Mouse (Mus musculus) heart, adult 10 weeks (tissue): Measurements from ENCODE around the gene Gmcl1. TPM values are rescaled to one million over a fixed set of nuclear protein-coding genes. Genes with fewer than 3 reads are reported as not detected.

Source experiments
- polyA plus RNA-seq: library from polyadenylated mRNA; stranded (reverse); fragments of 350-450 nt; fragmentation: Illumina TruSeq; extraction: RNeasy Lipid Tissue Mini Kit (QIAGEN cat#74804); gene quantifications from one replicate; pipeline ENCODE4 v1.2.3, GENCODE M21; 2014; ENCODE audit warnings: low read depth, low replicate concordance

Gmcl1 gene
- polyA plus RNA-seq = 6.9 TPM

GRCm38 (mm10) chr6:86733183-86733876 is at the start of gene Gmcl1:
Gmcl1 (minus strand) TSS chr6:86733383.

GRCm38 (mm10) chr6:86683872-86684654 is 49.1 kb downstream of the Gmcl1 start, which contains the start of gene Snrnp27:
Snrnp27 (minus strand) TSS chr6:86684522.

GRCm38 (mm10) chr6:86668580-86669239 is 64.5 kb downstream of the Gmcl1 start, which contains the start of gene Mxd1:
Mxd1 (minus strand) TSS chr6:86669161.

Other genes with a start within 250 kb of the Gmcl1 start
- gene Pcbp1, start 207.1 kb downstream of the Gmcl1 start, polyA plus RNA-seq = 144 TPM
- gene Asprv1, start 105.2 kb downstream of the Gmcl1 start, polyA plus RNA-seq = 0.29 TPM
- gene Mxd1, start 64.2 kb downstream of the Gmcl1 start, polyA plus RNA-seq = 3.5 TPM
- gene Snrnp27, start 48.9 kb downstream of the Gmcl1 start, polyA plus RNA-seq = 68.2 TPM
- gene Anxa4, start 60.2 kb upstream of the Gmcl1 start, polyA plus RNA-seq = 27.0 TPM
- 19.9 TPM for gene Aak1, start 116.1 kb upstream of the Gmcl1 start, polyA plus RNA-seq